Mouse (Mus musculus): ENCODE results near the gene Rassf2.

Gene Rassf2

DNA sequence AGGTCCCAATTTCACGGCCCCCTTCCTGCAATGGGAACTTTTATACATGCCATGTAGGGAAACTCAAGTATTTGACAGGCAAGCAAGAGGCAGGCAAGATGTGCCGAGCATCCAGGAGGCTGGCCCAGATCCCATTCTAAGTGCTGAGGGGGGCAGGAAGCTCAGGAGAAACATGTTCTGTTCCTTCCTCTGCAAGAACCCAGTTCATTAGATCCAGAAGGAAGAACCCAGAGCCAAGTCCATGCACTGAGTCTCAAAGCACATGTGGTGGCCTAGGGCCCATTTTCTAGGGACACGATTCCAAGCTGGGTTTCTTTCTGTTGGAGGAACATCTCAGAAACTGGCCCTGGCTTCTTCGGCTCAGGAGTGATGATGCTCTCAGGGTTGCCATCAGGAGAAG lies 24.6 kb downstream of the Rassf2 start:
- DNase-seq (ENCODE audit: low spot score), result no peak

DNA sequence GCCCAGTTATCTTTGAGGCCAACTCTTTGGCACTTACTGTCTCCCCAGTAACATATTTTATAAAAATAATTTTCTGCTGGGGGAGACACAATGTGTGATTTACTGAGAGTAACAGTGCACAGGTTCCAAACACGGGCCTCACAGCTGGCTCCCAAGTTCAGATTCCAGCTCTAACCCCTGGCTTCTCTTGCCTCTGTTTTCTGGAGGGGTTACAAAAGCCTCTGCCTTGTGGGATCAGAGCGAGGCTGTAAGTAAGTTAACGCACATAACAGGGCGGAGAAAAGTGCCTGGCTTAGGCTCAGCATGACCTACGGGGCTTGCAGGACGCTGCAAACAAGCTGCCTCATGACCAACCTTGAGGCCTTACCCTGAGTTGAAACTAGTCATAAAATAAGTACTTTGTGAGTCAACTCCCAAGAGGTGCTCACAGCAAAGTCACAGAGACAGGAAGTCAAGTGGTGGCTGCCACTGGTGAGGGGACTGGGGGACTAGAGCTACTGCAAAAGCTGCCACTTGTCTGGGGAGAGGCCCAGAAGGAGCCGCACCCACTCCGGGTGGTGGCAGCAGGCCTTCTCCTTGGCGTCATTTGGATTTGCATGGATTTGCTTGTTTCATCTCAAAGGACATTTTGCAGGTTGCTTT lies 25.4 kb downstream of the Rassf2 start:
- DNase-seq (ENCODE audit: low spot score), result no peak

DNA sequence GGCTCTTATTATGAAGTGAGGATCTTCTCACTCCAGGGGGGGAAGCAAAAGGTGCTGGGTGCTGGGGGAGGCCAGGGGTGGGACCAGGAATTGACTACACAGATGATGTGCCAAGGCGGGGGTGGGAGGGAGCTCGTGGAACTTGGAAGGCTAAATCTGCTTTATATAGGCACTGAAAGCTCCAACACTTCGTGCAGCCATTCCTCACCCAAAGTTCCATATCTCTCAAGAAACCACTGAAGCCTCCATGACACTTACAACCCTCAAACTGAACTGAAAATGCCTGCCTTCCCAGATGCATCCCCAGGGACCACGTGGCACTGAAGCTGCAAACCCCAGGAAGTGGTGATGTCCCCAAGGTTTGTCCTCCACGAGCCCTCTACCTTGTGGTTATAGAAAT lies 26.1 kb downstream of the Rassf2 start:
- no peak for DNase-seq (ENCODE audit: low spot score)

DNA sequence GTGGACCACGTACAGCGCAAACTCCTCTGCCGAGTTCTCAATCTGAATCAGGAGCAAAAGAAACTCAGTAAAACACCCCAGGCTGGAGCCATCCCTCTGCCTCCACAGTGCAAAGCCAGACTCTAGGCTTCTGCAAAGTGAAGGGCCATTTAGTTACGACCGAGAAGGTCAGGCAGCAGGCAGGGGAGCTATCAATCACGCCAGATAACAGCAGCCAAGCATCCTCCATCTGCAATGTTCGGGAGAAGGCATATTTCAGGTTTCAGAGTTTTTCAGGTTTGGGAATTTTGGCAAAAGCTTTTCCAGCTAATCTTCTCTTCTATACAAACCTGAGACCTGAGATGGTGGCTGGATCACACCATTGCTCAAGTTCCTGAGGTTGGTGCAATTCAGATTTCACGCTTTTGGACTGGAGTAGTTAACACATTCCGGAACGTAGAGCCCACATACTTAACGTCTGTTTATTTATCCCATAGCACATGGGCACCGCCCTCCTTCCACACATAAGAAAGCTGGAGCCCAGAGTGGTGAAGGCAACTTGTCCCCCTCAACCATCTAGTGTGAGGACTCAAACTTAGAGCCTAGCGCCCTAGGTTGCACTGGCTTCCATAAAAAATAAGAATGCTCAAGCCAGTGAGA lies 28.2 kb downstream of the Rassf2 start:
- DNase-seq (ENCODE audit: low spot score), result peak; percentile 63

DNA sequence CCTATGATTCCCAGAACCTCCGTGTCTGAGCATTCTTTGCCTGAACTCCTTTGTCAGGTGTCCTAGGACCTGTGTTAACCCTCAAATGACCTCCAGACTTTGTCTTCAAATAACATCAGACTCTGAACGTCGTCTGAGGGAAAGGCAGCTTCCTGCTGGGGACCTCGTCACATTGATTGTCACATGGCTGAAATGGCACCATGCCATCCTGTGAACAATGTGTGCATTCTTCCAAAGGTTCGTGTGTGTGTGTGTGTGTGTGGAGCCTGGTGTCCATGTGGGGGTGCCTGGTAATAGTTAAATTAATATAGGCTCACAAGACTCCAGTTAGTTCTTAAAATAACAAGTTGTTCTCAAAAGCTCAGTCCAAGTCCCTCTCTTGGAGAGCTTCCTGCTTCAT lies 32.7 kb downstream of the Rassf2 start:
- no peak for DNase-seq (ENCODE audit: low spot score)

DNA sequence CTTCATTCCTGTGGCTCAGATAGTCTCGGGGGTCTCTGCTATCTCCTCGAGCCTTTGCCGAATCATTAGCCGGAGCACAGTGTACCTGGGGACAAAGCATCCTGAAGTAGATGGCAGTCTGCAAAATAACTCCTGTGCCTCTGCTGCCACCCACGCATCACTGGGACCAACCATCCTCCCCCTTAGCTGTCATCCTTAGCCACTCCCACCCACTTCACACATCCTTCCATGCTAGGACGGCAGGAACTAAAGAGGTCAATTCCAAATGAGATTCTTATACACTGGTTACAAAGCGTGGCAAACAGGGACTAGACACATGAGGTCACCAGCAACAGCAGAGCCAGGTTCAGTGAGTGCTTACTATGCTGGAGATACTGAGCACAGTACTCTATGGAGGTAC lies 33.7 kb downstream of the Rassf2 start:
- no peak for DNase-seq (ENCODE audit: low spot score)

DNA sequence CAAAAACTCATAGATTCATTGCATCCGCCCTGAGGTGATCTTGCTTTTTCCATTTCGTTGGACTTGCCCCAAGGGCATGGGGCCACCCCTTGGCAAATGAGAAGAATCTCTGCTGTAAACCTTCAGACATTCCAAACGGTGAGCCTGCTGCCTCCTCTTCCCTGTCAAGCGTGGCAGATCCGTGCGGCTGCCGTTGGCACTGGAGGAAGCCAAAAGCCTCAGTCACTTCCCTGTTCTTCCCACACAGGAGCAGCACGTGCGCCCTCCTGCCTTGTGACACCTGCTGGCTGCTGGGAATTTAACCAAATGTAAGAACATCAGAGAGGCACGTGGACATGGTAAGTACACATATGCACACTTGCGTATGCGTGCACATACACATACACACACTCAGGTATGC lies 34.3 kb downstream of the Rassf2 start:
- no peak for DNase-seq (ENCODE audit: low spot score)

DNA sequence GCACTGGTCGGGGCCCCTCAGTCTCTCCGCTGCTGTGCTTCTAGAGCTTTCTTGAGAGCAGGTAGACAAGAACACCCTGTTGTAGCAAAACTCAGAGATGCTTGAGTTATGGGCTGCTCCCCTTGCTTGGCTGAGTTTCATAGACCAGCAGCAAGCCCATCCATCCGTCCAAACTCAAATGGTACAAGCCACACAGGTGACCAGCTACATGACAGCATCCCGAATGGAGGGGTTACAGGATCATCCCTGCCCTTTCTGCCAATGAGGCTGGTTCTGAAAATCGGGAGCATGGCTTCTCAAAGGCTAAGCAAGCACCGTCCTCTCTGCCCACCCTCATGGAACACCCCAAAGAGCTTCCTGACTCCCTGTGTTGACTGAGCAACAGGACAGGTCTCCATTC lies 35.1 kb downstream of the Rassf2 start:
- no peak for DNase-seq (ENCODE audit: low spot score)

DNA sequence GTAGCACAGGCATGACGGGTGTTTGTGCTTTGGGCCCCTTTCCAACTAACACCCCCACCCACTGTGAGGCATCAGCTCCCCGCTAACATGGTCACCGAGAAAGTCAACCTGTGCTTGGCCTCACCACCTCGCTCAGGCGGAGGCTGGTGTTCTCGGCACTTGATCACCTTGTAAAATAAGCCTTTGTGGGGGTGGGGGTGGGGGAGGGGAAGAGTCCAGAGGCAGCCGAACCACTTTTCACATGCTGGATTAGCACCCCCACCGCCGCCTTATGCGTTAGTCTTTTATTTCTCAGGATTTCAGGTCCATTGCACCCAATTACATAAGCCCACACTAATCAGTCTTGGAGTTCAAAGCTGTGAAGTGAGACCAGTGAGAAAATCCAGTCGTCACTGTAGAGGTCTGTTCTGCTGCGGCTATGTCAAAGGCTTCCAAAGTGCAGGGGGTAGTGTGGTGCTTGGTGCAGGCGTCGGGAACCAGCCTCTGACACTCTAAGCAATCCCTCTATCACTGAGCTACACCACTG lies 36.4 kb downstream of the Rassf2 start:
- peak; percentile 18 for DNase-seq (ENCODE audit: low spot score)

DNA sequence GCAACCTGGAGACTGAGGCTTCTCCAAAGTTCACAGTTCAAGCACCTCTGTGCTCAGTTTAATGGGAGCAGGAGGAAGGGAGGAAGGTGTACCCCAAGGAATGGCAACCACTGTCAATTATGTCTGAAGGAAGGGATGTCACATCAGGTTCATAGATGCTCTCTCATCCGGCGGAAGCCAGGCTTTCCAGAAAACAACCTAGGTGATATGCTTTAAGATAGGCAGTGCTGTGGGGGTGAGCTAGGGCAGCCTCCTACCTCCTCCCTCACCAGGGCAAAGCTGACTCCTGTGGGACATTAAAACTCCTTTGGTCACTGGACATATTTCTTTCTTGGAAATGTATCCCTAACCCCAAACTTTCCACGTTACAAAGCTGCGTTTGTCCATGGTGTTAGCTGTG lies 36.9 kb downstream of the Rassf2 start:
- no peak for DNase-seq (ENCODE audit: low spot score)

DNA sequence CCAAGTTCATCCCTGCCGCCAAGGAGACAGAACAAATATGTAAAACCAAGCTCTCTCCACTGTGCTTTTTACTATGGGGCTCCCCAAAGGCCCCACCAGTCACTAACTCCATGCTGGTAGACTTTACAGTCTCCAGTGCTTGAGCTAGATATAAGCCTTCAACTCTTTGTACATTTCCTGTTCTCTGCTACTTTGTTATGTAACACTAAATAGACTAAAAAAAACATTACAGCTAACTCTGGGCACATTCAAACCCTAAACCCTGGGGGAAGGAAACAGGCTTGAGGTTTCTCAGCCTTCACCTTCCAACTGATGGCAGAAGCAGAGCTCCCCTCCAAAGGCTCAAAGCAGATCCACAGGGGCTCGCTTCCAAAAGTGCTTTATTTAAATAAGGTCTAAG lies 37.6 kb downstream of the Rassf2 start:
- no peak for DNase-seq (ENCODE audit: low spot score)

DNA sequence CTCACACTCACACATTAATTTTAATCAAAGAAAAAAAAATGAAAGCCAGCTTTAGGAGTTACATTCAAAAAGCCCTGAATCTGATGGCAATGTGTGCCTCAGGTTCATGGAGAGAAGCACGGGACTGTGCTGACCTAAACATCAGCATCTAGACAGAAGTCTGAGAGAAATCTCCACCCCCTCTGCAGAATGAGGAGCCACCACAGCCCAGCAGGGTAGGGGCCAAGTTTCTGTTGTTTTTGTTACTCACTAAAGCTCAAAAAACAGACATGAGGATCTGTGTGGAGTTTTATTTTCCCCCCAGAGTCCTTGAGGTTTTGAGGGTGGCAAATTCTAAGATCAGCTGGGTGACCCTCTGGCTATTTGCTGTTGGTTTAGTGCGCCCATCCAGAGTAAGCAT lies 41.5 kb downstream of the Rassf2 start:
- DNase-seq (ENCODE audit: low spot score), result no peak

DNA sequence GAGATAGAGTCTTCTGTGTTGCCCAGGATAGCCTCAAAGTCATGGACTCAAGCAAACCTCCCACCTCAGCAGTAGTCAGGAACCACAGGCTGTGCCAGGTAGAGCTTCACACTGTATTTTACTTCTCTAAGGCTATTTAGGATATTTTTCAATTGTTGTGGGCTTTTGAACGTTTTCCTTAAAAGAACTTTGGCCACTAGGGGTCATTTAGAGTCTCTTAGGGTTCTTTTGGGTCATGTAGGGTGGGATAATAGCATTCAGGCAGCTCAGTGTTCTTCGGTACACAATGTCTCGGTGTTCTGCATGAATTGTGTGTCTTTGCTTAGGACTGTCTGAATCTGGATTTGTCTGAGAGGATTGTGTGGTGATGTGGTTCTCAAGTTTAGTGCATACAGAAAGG lies 42.1 kb downstream of the Rassf2 start:
- no peak for DNase-seq (ENCODE audit: low spot score)

DNA sequence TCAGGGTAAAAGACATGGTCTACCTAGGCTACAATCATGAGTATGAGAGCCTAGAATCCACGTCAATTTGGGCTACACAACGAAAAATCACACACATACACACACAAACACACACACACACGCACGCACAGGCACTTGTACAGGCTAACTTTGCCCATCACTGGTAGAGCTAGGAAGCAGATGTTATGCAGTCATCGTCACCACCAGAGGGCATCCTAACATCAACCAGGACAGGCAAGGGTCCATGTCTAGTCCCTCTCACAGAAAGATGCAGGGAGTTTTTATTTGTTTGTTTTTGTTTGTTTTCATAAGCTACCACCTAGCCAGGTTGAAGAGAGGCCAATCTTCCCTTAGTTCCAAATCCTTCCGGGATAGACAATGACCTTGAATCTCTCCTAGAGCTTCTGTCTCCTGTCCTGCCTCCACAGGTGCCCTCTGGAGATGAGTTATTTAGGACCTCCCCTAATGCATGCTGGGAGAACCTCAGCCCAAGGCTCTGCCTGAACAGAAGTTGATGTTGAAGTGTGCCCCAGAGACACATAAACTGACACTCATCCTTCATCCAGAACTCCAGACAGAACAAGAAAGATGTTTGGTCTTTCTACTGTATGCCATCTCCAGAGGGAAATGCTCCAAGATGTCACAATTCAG lies 47.4 kb downstream of the Rassf2 start:
- DNase-seq (ENCODE audit: low spot score), result peak; percentile 90

DNA sequence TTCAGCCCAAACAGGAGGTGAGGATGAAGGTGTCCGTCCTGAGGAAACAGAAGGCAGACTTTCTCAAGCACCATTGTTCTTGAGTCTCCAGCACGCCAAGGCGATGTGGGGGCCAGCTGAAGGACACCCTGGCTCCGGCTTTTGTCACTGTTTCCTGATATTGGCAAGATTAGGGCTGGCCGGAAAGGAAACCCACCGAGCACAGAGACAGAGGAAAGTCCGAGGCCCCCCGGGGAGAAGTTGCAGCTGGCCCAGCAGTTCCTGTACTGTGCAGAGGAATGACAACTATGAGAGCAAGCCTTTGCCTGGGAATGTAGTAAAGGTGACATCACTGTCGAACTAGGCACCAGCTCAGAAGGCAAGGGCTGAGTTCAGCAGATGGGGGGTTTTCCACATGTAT lies 49.2 kb downstream of the Rassf2 start:
- peak; percentile 38 for DNase-seq (ENCODE audit: low spot score)

DNA sequence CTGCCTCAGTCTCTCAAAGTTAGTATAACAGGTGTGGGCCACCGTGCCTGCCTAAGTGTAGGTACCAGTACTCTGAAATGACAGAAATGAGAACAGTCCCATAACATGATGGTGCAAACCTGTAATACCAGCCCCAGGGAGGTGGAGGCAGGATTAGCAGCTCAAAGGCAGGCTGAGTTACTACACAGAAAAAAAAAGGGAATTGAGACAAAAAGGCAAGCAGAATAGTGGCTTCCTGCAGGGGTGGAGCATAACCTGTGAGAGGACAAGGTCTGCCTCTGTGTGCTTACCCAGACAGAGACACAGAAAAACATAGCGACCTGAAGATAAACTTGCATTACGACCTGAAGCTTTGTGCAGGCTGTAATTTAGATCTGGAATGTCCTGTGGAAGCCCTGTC lies 53.4 kb downstream of the Rassf2 start:
- no peak for DNase-seq (ENCODE audit: low spot score)

DNA sequence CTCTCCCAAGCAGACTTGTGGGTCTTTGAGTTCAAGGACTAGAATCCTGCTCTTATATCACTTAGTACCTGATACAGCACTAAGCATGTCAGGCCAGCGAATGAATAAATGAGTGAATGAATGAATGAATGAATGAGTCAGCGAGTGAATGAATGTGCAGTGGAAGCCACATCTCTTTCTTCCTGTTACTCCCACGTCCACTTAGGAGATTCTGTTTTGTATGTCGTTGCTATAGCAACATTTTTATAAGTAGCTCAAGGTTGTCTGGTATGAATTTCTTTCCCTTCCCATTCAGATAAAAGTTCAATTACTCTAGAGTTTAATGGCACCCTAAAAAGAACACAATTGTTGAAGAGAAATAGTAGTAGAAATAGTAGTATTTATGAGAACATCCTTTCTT lies 59.0 kb downstream of the Rassf2 start:
- no peak for DNase-seq (ENCODE audit: low spot score)

DNA sequence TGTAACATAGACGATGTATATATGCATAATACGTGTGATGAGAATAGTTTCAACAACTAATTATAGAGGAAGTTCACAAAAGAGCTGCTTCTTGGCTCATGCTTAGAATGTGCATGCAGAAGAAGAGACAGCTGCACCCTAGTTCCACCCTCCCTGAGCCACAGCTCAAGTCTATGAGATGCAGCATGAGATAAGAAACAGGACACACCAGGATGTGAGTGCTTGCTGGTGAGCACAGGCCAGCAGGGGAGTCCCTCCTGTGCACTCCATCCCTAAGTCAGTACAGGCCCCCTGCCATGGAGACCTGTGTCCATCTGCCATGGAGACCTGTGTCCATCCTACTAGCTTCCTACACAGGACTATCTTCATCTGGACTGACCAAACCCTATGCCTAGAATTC lies 59.5 kb downstream of the Rassf2 start:
- DNase-seq (ENCODE audit: low spot score), result no peak

DNA sequence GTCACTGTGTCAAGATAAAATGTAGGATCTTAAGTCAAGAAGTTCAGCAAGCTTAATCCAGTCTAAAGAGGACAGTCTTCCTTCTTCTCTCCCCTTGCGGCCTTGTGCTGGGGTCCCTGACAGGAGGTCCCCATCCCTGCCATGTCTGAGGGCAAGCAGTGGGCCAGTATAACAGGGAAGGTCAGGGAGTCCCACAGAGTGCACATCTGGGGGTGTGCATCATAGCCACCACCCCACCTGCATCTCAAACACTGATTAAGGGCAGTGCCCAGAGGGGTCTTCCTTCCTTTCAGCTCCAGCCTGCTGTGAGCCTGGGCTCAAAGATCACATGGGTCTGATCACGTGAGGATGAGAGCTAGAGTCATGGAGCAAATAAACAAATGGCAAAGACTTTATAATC lies 68.4 kb downstream of the Rassf2 start:
- no peak for DNase-seq (ENCODE audit: low spot score)

DNA sequence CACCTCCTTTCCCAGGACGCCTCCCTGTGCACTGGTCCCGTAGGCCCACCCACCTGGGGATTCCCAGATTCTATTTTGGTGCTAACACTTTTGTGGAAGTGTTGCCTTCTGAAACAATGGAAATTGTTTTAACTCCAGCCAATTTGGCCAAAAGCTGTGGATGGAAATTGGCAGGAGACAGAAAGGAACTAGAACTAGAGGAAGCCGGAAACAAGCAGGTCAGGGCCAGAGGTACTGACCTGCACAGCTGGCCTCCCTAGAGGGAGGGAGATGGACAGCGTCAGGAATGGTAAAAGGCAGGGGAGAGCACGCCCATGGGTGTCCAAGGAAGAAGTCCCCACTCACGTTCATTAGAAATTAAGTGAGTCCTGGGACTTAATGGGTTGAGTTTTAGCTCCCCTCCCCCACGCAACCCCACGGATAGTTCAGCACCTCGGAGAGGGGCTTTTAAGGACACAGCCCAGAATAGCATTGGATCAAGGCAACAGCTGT lies 72.3 kb downstream of the Rassf2 start:
- DNase-seq (ENCODE audit: low spot score), result peak; percentile 39

DNA sequence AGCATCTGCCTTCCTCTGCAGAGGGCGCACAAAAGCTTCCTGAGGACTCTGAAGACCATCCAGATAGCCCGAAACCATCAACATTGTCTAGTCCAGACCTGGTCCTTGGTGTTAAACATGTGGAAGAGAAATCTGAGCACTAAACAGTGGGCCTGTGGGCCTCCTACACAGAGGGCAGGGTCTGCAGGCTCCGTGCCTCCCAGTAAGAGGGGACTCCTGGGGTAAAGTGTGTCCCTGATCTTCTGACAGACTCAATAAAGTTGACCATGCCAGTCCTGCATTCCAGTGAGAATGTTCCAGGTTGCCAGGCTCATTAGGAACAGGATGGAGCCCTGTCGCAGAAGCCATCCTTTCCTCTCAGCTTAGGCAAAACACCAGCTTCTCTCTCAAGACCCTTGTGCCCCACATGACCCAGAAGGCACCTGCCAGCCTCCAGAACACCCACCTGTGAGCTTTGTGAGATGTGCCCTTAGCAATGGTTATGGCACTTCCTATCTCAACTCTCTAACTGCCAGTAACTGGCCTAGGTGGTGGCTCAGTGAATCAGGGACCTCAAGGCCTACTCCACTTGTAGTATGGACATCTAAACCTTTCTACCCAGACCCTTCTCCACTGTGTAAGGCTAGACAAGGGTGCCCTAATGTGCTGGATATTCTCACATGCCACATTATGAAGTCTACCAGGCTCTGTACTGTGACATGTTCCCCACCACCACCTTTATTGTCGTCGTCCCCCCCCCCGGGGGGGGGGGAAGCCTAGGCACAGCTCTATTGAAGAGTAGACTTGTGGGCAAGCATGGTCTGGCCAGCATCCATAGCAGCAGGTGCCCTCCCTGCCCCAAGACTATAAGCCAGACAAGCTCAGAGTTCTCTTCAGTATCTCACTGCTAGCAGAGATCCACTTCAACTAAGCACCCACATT lies 73.5 kb downstream of the Rassf2 start:
- DNase-seq (ENCODE audit: low spot score), result no peak

DNA sequence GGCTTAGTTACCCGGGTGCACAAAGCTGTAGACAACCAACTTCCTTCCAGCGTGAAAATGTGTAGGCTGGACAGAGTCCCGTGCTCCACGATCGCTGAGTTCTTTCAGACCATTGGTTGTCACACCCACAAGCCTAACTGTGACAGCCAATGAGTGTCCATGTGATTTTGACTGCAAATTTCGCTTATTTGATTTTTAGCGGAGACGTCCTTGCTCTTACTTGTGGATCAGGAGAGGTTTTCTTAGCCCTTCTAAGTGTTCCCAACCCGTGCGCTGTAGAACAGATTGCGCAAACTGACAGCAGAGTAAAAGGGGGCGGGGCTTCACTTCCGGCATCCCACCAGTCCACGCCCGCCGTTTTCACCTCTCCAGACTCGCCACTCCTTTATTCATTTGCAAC lies 74.8 kb downstream of the Rassf2 start:
- peak; percentile 52 for DNase-seq (ENCODE audit: low spot score)
